Mouse (Mus musculus): Measurements from ENCODE around the gene Tead2. TPM values are rescaled to one million over a fixed set of nuclear protein-coding genes. Genes with fewer than 3 reads are reported as not detected.
"Not testable (repeated sequence)": the region's sequence is repeated elsewhere in the genome, so short reads cannot be mapped to it uniquely, and the experiment has no call there.

The Tead2 gene
- 106 and 111 TPM in 2 replicates for polyA plus RNA-seq (2014; fragmentation: Nextera tagmentation; extraction: Ambion mirVana)

DNA sequence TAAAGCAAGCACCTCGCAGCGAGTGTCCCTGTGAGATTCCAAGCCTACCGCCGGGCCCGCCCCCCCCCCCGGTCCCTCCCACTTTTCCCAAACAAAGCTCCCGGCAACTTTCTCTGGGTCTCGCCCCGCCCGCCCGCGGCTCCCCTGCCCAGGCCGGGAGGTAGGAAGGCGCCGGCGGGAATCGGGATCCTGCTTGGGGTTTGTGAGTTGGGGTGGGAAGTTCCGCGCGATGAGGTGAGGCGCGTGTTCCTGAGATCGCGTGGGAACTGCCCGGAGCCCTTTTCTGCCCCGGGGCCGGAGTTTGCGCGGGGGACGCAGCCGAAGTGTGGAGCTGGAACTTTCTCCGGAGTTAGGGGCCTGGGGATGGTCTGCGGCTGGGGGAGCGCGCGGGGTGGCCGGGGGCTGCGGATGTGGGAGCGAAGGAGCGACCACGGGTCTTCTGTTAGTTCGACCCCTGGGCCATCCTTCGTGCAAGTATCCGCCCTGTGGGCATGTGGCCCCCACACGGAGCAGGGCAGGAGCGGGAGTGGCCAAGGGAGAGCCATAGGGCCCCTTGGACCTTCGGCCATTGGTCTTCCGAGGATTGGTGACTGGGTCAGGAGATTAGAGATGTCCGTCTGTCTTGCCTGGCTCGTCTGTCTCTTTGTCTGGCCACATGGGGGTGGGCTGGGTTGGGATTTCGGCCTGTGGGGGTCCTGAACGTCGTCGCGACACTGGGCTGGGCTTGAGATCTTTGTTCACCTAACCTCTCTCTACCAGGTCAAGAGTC lies at the start of gene Tead2:
Gene Tead2, plus strand, starts transcription at position 81 of the 769 bp plus-strand sequence.
- Histone ChIP-seq H3K27me3 (ENCODE audit: control insufficient read depth, insufficient read depth, low read length) (peaks cover 13% of the 10 kb centered on the region), H3K4me3 (ENCODE audit: control insufficient read depth in 1 of 2, insufficient read depth in 1 of 2, low read depth in 1 of 2, low read length in 2 of 2) (peak within 1 kb of the TSS; percentile 78 to 98), H3K27ac (replicated peaks in 1 of 2; ENCODE audit: control insufficient read depth in 1 of 2, insufficient read depth in 1 of 2, low read depth in 2 of 2, low read length in 2 of 2) (peak within 1 kb of the TSS; percentile 94 to 96), H3K9ac (ENCODE audit: low read length) (peak within 1 kb of the TSS; percentile 98), H3K36me3 (ENCODE audit: control insufficient read depth, insufficient read depth, low read length) (peaks cover 37% of the 10 kb centered on the region), H3K4me2 (ENCODE audit: low read length) (peak within 1 kb of the TSS; percentile 77), H3K4me1 (ENCODE audit: control insufficient read depth in 2 of 2, insufficient read depth in 2 of 2, low read length in 2 of 2) (peaks cover 21 to 24% of the 10 kb centered on the region in 2 experiments), H3K9me3 (ENCODE audit: control insufficient read depth, low read length) (no peaks in the 10 kb centered on the region)
- peak; percentile 58; the same call in 1 of the 2 replicates for ATAC-seq (ENCODE audit: insufficient number of reproducible peaks, insufficient read depth, low FRiP score, low read depth)
- under 1% methylated on average over 54 of the region's 55 CpGs for WGBS

DNA sequence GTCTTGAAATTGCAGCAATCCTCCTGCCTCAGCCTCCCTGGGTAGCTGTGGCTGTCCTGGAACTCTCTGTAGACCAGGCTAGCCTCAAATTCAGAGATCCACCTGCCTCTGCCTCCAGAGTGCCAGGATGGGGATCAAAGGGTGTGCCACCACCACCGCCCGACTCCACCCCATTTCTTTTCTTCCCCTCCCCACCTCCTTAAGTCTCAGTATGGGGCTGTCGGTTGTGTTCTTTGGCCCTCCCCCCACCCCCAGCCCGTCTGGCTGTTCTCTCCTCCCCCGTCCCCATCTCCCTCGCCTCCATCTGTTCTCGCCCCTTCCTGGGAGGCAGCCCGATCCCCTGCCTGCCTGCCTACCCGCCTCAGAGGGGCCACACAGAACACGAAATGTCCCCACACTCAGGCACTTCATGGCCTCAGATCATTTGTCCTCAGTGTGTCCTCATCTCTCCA lies 48.6 kb upstream of the Tead2 start:
- H3K27ac ChIP-seq (replicated peaks in 1 of 2; ENCODE audit: control insufficient read depth in 1 of 2, insufficient read depth in 1 of 2, low read depth in 2 of 2, low read length in 2 of 2): no peak overlapping the region
- WGBS: 18% methylated on average over 10 of the region's 10 CpGs
- H3K9me3 ChIP-seq (ENCODE audit: control insufficient read depth, low read length): peaks cover 35% of the 10 kb centered on the region
- no peak for ATAC-seq (ENCODE audit: insufficient number of reproducible peaks, insufficient read depth, low FRiP score, low read depth)
- no peak overlapping the region for H3K4me3 ChIP-seq (ENCODE audit: control insufficient read depth in 1 of 2, insufficient read depth in 1 of 2, low read depth in 1 of 2, low read length in 2 of 2)
- H3K27me3 ChIP-seq (ENCODE audit: control insufficient read depth, insufficient read depth, low read length): peaks cover 80% of the 10 kb centered on the region
- peaks cover 6 to 10% of the 10 kb centered on the region in 2 experiments; a peak in 3 of 4 replicates for H3K4me1 ChIP-seq (ENCODE audit: control insufficient read depth in 2 of 2, insufficient read depth in 2 of 2, low read length in 2 of 2)
- no peaks in the 10 kb centered on the region for H3K36me3 ChIP-seq (ENCODE audit: control insufficient read depth, insufficient read depth, low read length)
- H3K4me2 ChIP-seq (ENCODE audit: low read length): no peak overlapping the region
- no peak overlapping the region for H3K9ac ChIP-seq (ENCODE audit: low read length)

DNA sequence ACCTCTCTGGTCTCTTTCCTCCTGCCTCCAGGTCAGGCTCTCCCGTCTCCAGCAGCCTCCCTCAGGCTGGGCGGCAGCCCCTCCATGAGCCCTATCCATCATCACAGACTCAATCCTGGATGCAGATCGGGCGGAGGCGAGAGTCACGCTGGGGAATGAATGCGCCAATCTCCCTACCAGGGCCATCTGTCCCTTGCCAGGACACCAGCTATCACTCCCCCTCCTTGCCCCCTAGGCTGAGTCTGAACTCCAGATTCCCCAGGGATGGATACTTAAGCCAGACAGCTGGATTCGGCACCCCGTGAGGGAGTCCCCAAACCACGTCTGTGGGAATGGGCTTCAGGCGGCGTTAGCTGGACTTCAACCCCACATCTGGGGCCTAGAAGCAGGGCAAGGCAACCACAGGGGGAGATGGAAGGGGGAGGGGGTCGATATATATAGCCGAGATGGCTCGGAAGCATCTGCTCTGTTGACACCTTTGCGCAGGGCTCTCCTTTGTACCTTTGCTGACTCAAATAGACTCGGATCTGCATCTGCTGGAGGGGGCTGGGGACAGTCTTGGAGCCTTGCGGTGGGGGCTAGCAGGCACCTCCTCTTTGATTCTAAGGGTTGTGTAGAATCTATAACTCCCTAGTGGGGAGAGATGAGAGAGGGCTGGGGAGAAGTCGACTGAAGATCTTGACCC lies 47.6 kb upstream of the Tead2 start:
- H3K4me3 ChIP-seq (ENCODE audit: control insufficient read depth in 1 of 2, insufficient read depth in 1 of 2, low read depth in 1 of 2, low read length in 2 of 2): no peak overlapping the region
- H3K27ac ChIP-seq (replicated peaks in 1 of 2; ENCODE audit: control insufficient read depth in 1 of 2, insufficient read depth in 1 of 2, low read depth in 2 of 2, low read length in 2 of 2): no peak overlapping the region
- 3% methylated on average over 19 of the region's 19 CpGs for WGBS
- H3K9me3 ChIP-seq (ENCODE audit: control insufficient read depth, low read length): peaks cover 43% of the 10 kb centered on the region
- no peak overlapping the region for H3K9ac ChIP-seq (ENCODE audit: low read length)
- H3K36me3 ChIP-seq (ENCODE audit: control insufficient read depth, insufficient read depth, low read length): no peaks in the 10 kb centered on the region
- ATAC-seq (ENCODE audit: insufficient number of reproducible peaks, insufficient read depth, low FRiP score, low read depth): no peak
- H3K4me2 ChIP-seq (ENCODE audit: low read length): no peak overlapping the region
- H3K4me1 ChIP-seq (ENCODE audit: control insufficient read depth in 2 of 2, insufficient read depth in 2 of 2, low read length in 2 of 2): peaks cover 4 to 6% of the 10 kb centered on the region in 2 experiments; a peak in 3 of 4 replicates
- peaks cover 78% of the 10 kb centered on the region for H3K27me3 ChIP-seq (ENCODE audit: control insufficient read depth, insufficient read depth, low read length)

DNA sequence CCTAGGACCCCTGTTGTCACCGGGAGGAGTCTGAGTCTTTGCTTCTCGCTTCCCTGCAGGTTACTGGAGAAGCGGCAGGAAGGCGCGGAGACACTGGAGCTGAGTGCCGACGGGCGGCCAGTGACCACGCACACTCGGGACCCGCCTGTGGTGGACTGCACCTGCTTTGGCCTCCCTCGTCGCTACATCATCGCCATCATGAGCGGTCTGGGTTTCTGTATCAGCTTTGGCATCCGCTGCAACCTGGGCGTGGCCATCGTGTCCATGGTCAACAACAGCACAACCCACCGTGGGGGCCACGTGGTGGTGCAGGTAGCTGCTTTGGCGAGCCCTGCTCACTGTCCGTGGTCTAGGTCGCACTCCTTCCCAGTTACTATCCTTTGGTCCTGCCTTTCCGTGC lies 46.9 kb upstream of the Tead2 start:
- Histone ChIP-seq H3K27ac (replicated peaks in 1 of 2; ENCODE audit: control insufficient read depth in 1 of 2, insufficient read depth in 1 of 2, low read depth in 2 of 2, low read length in 2 of 2) (no peak overlapping the region), H3K27me3 (ENCODE audit: control insufficient read depth, insufficient read depth, low read length) (peaks cover 73% of the 10 kb centered on the region), H3K9ac (ENCODE audit: low read length) (no peak overlapping the region), H3K9me3 (ENCODE audit: control insufficient read depth, low read length) (peaks cover 44% of the 10 kb centered on the region), H3K4me1 (ENCODE audit: control insufficient read depth in 2 of 2, insufficient read depth in 2 of 2, low read length in 2 of 2) (peaks cover 4 to 6% of the 10 kb centered on the region in 2 experiments; a peak in 3 of 4 replicates), H3K36me3 (ENCODE audit: control insufficient read depth, insufficient read depth, low read length) (no peaks in the 10 kb centered on the region), H3K4me3 (ENCODE audit: control insufficient read depth in 1 of 2, insufficient read depth in 1 of 2, low read depth in 1 of 2, low read length in 2 of 2) (no peak overlapping the region), H3K4me2 (ENCODE audit: low read length) (no peak overlapping the region)
- WGBS: 6% methylated on average over 24 of the region's 24 CpGs
- no peak for ATAC-seq (ENCODE audit: insufficient number of reproducible peaks, insufficient read depth, low FRiP score, low read depth)

DNA sequence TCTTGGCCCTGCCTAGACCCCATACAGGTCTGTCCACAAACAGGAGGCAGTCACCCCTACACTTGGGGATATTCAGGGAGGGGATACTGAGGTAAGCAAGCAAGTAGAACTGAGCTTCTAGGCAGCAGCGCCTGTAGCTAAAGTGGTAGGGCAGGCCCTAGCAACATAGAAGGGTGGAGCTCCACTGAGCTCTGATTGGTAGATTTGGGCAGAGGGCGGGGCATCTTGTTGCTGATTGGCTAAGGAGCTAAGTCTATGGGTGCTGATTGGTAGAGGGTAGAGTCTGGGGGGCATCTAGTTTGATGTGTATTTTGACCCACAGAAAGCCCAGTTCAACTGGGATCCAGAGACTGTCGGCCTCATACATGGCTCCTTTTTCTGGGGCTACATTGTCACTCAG lies 46.1 kb upstream of the Tead2 start:
- no peak for ATAC-seq (ENCODE audit: insufficient number of reproducible peaks, insufficient read depth, low FRiP score, low read depth)
- Histone ChIP-seq H3K9ac (ENCODE audit: low read length) (no peak overlapping the region), H3K4me1 (ENCODE audit: control insufficient read depth in 2 of 2, insufficient read depth in 2 of 2, low read length in 2 of 2) (peaks cover 4 to 6% of the 10 kb centered on the region in 2 experiments; a peak in 3 of 4 replicates), H3K36me3 (ENCODE audit: control insufficient read depth, insufficient read depth, low read length) (no peaks in the 10 kb centered on the region), H3K4me3 (ENCODE audit: control insufficient read depth in 1 of 2, insufficient read depth in 1 of 2, low read depth in 1 of 2, low read length in 2 of 2) (no peak overlapping the region), H3K9me3 (ENCODE audit: control insufficient read depth, low read length) (peaks cover 44% of the 10 kb centered on the region), H3K27me3 (ENCODE audit: control insufficient read depth, insufficient read depth, low read length) (peaks cover 73% of the 10 kb centered on the region), H3K4me2 (ENCODE audit: low read length) (no peak overlapping the region), H3K27ac (replicated peaks in 1 of 2; ENCODE audit: control insufficient read depth in 1 of 2, insufficient read depth in 1 of 2, low read depth in 2 of 2, low read length in 2 of 2) (no peak overlapping the region)
- 90% methylated on average over 3 of the region's 3 CpGs for WGBS

DNA sequence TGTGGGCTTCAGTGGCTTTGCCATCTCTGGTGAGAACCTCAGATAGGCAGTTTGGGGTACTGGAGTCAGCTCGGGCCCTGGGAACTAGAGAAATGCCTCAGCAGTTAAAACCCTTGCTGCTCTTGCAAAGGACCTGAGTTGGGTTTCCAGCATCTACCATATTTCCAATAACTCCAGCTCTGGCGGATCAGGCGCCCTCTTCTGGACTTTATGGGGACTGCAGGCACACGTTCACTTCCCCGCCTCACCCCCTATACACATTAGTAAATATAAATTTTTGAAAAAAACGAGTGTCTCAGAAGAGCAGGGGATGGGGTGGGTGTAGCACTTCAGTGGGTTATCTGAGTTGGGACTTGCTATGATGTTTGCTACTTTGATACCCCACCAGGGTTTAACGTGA lies 42.6 kb upstream of the Tead2 start:
- Histone ChIP-seq H3K4me1 (ENCODE audit: control insufficient read depth in 2 of 2, insufficient read depth in 2 of 2, low read length in 2 of 2) (0 out of 4 replicates have a peak, but pooled peaks cover 0 to 8% of the 10 kb centered on the region in 2 experiments), H3K36me3 (ENCODE audit: control insufficient read depth, insufficient read depth, low read length) (no peaks in the 10 kb centered on the region), H3K4me3 (ENCODE audit: control insufficient read depth in 1 of 2, insufficient read depth in 1 of 2, low read depth in 1 of 2, low read length in 2 of 2) (no peak overlapping the region), H3K27me3 (ENCODE audit: control insufficient read depth, insufficient read depth, low read length) (peaks cover 73% of the 10 kb centered on the region), H3K9ac (ENCODE audit: low read length) (no peak overlapping the region), H3K27ac (replicated peaks in 1 of 2; ENCODE audit: control insufficient read depth in 1 of 2, insufficient read depth in 1 of 2, low read depth in 2 of 2, low read length in 2 of 2) (no peak overlapping the region), H3K4me2 (ENCODE audit: low read length) (no peak overlapping the region), H3K9me3 (ENCODE audit: control insufficient read depth, low read length) (peaks cover 44% of the 10 kb centered on the region)
- ATAC-seq (ENCODE audit: insufficient number of reproducible peaks, insufficient read depth, low FRiP score, low read depth): no peak
- WGBS: 57% methylated on average over 7 of the region's 7 CpGs

DNA sequence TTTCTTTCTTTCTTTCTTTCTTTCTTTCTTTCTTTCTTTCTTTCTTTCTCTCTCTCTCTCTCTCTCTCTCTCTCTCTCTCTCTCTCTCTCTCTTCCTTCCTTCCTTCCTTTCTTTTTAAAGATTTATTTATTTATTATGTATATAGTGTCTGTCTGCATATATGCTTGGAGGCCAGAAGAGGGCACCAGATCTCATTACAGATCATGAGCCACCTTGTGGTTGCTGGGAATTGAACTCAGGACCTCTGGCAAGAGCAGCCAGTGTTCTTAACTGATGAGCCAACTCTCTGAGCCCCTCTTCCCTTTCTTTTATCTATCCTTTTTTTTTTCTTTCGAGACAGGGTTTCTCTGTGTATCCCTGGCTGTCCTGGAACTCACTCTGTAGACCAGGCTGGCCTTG lies 41.8 kb upstream of the Tead2 start:
- not testable (repeated sequence) for H3K9ac ChIP-seq (ENCODE audit: low read length); H3K27ac ChIP-seq (replicated peaks in 1 of 2; ENCODE audit: control insufficient read depth in 1 of 2, insufficient read depth in 1 of 2, low read depth in 2 of 2, low read length in 2 of 2); H3K36me3 ChIP-seq (ENCODE audit: control insufficient read depth, insufficient read depth, low read length); H3K4me1 ChIP-seq (ENCODE audit: control insufficient read depth in 2 of 2, insufficient read depth in 2 of 2, low read length in 2 of 2); H3K4me3 ChIP-seq (ENCODE audit: control insufficient read depth in 1 of 2, insufficient read depth in 1 of 2, low read depth in 1 of 2, low read length in 2 of 2); ATAC-seq (ENCODE audit: insufficient number of reproducible peaks, insufficient read depth, low FRiP score, low read depth); H3K4me2 ChIP-seq (ENCODE audit: low read length)
- H3K27me3 ChIP-seq (ENCODE audit: control insufficient read depth, insufficient read depth, low read length): peaks cover 73% of the 10 kb centered on the region
- peaks cover 40% of the 10 kb centered on the region for H3K9me3 ChIP-seq (ENCODE audit: control insufficient read depth, low read length)
- 73% methylated on average over 1 of the region's 1 CpGs for WGBS

Measured in heart, embryonic 14.5 days (tissue).